Mouse (Mus musculus): ENCODE measurements around the gene Cdh26. TPM values are rescaled to one million over a fixed set of nuclear protein-coding genes. Genes with fewer than 3 reads are reported as not detected.

Cdh26 gene
- polyA plus RNA-seq, 1 experiment from 2014 or later, result 0.54 TPM

DNA sequence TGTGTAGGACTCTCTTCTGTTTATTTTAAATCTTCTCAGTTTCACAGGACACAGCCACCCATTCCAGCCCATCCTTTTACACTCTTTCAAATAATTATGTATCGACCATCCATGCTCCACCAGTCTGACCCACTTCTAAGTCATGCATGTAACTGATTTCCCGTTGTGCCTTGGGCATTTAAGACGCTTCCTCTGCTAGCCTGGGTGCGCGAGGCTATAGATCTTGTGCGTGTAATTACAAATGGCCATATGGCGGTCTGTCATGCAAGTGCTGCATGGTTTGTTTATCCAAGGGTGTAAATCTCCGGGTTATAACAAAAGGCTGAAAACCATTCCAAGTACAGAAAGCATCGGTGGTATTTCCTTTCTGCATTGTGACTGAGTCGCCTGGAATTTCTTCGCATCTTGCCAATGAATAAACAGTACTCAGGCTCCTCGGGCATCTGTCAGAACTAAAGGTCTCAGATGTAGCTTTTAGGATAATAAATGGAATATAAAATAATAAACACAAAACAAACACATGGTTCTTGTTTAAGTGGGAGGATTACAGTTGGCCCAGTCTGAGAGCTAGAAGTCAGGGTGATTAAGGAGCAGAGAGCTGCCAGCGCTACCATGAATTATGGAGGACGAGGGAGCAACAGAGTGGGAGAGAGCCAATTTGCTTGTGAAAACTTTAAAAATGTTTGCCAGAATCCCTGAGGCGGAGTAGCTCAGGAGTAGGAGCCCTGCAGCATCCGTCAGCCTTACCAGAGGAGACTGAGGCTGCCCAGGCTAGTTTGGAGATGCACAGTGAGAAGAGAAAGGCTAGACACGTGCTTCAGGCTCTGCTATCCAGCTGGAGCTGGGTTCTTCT, 24.6 kb downstream of the Cdh26 start:
- Histone ChIP-seq H3K4me1 (replicated peaks; ENCODE audit: control insufficient read depth, insufficient read depth, low read length) (no peaks in the 10 kb centered on the region), H3K36me3 (ENCODE audit: control insufficient read depth, insufficient read depth, low read length) (no peaks in the 10 kb centered on the region), H3K27ac (ENCODE audit: low read depth, low read length) (peak overlapping the region; percentile 10; the same call in 1 of the 2 replicates), H3K4me2 (replicated peaks; ENCODE audit: low read depth, low read length) (no peak overlapping the region), H3K4me3 (ENCODE audit: low read depth, low read length) (no peak overlapping the region), H3K27me3 (ENCODE audit: control insufficient read depth, insufficient read depth, low read length) (no peaks in the 10 kb centered on the region), H3K9ac (ENCODE audit: low read depth, low read length) (no peak overlapping the region), H3K9me3 (ENCODE audit: control insufficient read depth, low read length) (no peaks in the 10 kb centered on the region)
- peak; percentile 25 for DNase-seq (ENCODE audit: low spot score)
- peak; percentile 61 for ATAC-seq (ENCODE audit: low FRiP score)
- WGBS, result 61% methylated on average over 17 of the region's 17 CpGs

DNA sequence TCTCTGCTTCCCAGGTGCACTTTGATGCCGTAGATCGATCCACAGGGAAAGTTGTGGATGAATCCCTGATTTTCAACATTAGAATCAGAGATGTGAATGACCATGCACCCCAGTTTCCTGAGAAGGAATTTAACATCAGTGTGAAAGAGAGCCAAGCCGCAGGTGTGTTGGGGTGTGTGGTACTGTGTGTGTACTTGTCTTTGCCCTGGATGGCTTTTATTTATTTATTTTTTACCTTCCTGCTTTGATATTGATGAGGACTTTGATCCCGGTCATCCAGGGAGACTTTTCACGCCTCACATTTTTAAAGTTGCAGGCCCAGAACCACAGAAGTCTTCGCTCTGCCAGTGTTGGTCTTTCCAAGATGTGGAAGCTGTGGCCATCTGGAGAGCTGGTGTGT, 27.1 kb downstream of the Cdh26 start:
- no peak for ATAC-seq (ENCODE audit: low FRiP score)
- Histone ChIP-seq H3K36me3 (ENCODE audit: control insufficient read depth, insufficient read depth, low read length) (no peaks in the 10 kb centered on the region), H3K4me1 (replicated peaks; ENCODE audit: control insufficient read depth, insufficient read depth, low read length) (no peaks in the 10 kb centered on the region), H3K27me3 (ENCODE audit: control insufficient read depth, insufficient read depth, low read length) (no peaks in the 10 kb centered on the region), H3K4me2 (replicated peaks; ENCODE audit: low read depth, low read length) (no peak overlapping the region), H3K27ac (ENCODE audit: low read depth, low read length) (no peak overlapping the region), H3K9ac (ENCODE audit: low read depth, low read length) (no peak overlapping the region), H3K4me3 (ENCODE audit: low read depth, low read length) (no peak overlapping the region), H3K9me3 (ENCODE audit: control insufficient read depth, low read length) (no peaks in the 10 kb centered on the region)
- DNase-seq (ENCODE audit: low spot score), result no peak
- WGBS, result 88% methylated on average over 6 of the region's 6 CpGs

DNA sequence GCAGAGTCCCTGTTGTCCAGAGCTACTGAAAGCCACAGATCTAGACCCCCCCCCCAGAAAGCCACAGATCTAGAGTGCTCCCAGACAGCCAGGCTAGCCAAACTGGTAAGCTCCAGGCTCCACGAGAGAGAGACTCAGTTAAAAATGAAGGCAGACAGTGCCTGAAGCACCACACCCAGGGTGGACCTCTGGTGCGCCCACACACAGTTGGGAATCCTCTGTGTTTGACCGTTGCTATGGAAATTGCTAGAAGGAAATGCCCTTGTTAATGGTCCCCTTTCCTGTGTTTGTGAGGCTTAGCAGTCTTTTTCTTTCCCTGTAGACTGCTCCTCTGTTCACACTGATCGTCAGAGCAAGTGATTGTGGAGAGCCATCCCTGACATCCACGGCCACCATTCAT, 30.0 kb downstream of the Cdh26 start:
- Histone ChIP-seq H3K4me2 (replicated peaks; ENCODE audit: low read depth, low read length) (no peak overlapping the region), H3K9me3 (ENCODE audit: control insufficient read depth, low read length) (no peaks in the 10 kb centered on the region), H3K9ac (ENCODE audit: low read depth, low read length) (no peak overlapping the region), H3K36me3 (ENCODE audit: control insufficient read depth, insufficient read depth, low read length) (no peaks in the 10 kb centered on the region), H3K27me3 (ENCODE audit: control insufficient read depth, insufficient read depth, low read length) (no peaks in the 10 kb centered on the region), H3K27ac (ENCODE audit: low read depth, low read length) (no peak overlapping the region), H3K4me1 (replicated peaks; ENCODE audit: control insufficient read depth, insufficient read depth, low read length) (no peaks in the 10 kb centered on the region), H3K4me3 (ENCODE audit: low read depth, low read length) (no peak overlapping the region)
- 76% methylated on average over 5 of the region's 5 CpGs for WGBS
- ATAC-seq (ENCODE audit: low FRiP score) (no peak), DNase-seq (ENCODE audit: low spot score) (no peak)

DNA sequence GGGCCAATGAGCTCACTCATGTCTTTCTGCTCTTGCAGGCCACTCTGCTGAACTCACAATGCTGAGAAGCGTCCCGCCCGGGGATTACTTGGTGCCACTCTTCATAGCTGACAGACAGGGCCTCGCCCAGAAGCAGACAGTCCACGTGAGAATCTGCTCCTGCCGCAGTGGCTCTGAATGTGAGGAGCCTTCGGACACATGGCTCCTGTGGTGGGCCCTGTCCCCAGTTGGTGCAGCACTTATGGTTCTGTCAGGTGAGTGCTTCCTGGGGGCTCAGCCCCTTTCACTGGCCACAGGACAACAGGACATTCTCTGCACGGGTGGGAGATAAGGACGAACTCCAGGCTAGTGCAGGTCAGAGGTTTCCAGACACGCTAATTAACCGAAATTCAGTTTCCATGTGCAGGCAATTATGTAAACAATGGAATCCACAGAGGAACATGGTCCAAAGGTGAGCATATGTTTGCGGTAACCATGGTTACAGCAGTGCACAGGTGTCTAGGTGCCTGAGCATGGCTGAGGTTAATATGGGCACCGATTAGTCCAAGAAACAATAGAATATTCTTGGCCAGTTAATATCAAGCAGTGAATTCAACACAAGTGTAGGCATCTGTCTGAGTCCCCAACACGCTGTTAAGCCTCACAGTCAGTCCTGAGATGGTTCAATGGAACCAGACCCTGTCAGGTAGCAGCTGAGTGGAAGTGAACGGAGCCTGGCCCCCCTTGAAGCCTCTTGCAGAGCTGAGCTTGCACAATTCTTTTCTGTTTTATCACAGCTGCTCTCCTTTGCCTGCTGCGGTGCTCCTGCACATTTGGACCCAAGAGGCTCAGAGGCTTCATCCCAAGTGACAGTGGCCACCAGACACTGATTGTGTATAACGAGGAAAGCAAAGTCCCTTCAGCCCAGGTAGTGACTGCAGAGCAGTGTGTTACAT, 41.5 kb downstream of the Cdh26 start:
- ATAC-seq (ENCODE audit: low FRiP score) (no peak), DNase-seq (ENCODE audit: low spot score) (no peak)
- 81% methylated on average over 17 of the region's 17 CpGs for WGBS

DNA sequence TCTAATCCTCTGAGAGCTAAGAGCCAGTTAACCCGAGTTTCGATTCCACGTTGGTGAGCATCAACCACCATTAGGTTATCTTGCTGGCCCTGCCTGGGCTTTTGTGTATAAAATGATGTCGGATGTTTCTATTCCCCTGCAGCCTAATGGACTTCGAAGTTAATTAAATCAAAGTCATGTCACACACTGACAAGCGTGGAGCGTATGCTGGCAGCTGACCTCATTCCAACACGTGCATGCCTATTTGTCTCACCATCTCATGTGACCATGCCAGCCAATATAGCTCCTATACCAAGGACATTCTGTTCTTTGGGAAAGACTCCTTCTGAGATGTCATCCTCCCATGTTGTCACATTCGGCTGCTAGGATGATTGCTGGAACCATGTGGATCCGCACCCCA, 43.6 kb downstream of the Cdh26 start:
- Histone ChIP-seq H3K27me3 (ENCODE audit: control insufficient read depth, insufficient read depth, low read length) (no peaks in the 10 kb centered on the region), H3K9ac (ENCODE audit: low read depth, low read length) (no peak overlapping the region), H3K9me3 (ENCODE audit: control insufficient read depth, low read length) (no peaks in the 10 kb centered on the region), H3K36me3 (ENCODE audit: control insufficient read depth, insufficient read depth, low read length) (no peaks in the 10 kb centered on the region), H3K4me1 (replicated peaks; ENCODE audit: control insufficient read depth, insufficient read depth, low read length) (no peaks in the 10 kb centered on the region), H3K4me3 (ENCODE audit: low read depth, low read length) (no peak overlapping the region), H3K4me2 (replicated peaks; ENCODE audit: low read depth, low read length) (no peak overlapping the region), H3K27ac (ENCODE audit: low read depth, low read length) (no peak overlapping the region)
- 81% methylated on average over 10 of the region's 10 CpGs for WGBS
- ATAC-seq (ENCODE audit: low FRiP score) (no peak), DNase-seq (ENCODE audit: low spot score) (no peak)

More for the DNA sequence above, 41.5 kb downstream of the Cdh26 start:
- no peaks in the 10 kb centered on the region for H3K27me3 ChIP-seq (ENCODE audit: control insufficient read depth, insufficient read depth, low read length)
- H3K4me2 ChIP-seq (replicated peaks; ENCODE audit: low read depth, low read length), result no peak overlapping the region
- H3K27ac ChIP-seq (ENCODE audit: low read depth, low read length), result no peak overlapping the region
- no peak overlapping the region for H3K9ac ChIP-seq (ENCODE audit: low read depth, low read length)
- no peaks in the 10 kb centered on the region for H3K4me1 ChIP-seq (replicated peaks; ENCODE audit: control insufficient read depth, insufficient read depth, low read length)
- no peaks in the 10 kb centered on the region for H3K9me3 ChIP-seq (ENCODE audit: control insufficient read depth, low read length)
- H3K36me3 ChIP-seq (ENCODE audit: control insufficient read depth, insufficient read depth, low read length), result no peaks in the 10 kb centered on the region
- H3K4me3 ChIP-seq (ENCODE audit: low read depth, low read length), result no peak overlapping the region

DNA sequence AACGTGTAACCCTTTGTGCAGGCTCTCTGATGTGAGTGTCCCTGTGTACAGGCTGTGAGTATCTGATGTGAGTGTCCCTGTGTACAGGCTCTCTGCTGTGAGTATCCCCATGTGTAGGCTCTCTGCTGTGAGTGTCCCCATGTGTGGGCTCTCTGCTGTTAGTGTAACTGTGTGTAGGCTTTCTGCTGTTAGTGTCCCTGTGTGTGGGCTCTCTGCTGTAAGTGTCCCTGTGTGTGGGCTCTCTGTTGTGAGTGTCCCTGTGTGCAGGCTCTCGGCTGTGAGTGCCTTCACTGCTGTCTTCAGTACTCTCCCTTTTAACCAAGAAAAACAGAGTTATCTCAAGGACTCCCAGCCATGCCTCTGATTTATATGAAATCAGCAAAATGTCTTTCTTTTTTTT, 46.9 kb downstream of the Cdh26 start:
- Histone ChIP-seq H3K9ac (ENCODE audit: low read depth, low read length) (no peak overlapping the region), H3K9me3 (ENCODE audit: control insufficient read depth, low read length) (no peaks in the 10 kb centered on the region), H3K4me1 (replicated peaks; ENCODE audit: control insufficient read depth, insufficient read depth, low read length) (no peaks in the 10 kb centered on the region), H3K27me3 (ENCODE audit: control insufficient read depth, insufficient read depth, low read length) (no peaks in the 10 kb centered on the region), H3K4me2 (replicated peaks; ENCODE audit: low read depth, low read length) (no peak overlapping the region), H3K36me3 (ENCODE audit: control insufficient read depth, insufficient read depth, low read length) (no peaks in the 10 kb centered on the region), H3K4me3 (ENCODE audit: low read depth, low read length) (no peak overlapping the region), H3K27ac (ENCODE audit: low read depth, low read length) (no peak overlapping the region)
- DNase-seq (ENCODE audit: low spot score), result no peak
- WGBS, result 64% methylated on average over 2 of the region's 2 CpGs
- ATAC-seq (ENCODE audit: low FRiP score), result no peak

DNA sequence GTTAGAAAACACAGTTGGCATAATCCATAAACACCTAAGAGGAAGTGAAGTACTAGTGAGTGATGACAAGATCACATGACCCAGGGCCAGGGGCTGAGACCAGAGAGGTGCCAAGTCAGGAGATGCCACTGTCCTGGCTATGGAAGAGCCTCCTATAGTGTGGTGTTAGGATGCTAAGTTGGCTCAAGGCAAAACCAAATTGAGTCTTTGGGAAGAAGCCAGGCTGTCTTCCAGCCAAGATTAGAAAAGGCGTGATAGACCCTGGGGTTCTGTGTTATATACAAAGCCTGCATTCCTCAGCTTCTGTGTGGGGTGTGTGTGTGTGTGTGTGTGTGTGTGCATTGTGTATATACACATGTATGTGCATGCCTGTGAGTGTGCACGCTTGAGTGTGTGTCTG, 48.7 kb downstream of the Cdh26 start:
- Histone ChIP-seq H3K9ac (ENCODE audit: low read depth, low read length) (no peak overlapping the region), H3K9me3 (ENCODE audit: control insufficient read depth, low read length) (no peaks in the 10 kb centered on the region), H3K27me3 (ENCODE audit: control insufficient read depth, insufficient read depth, low read length) (no peaks in the 10 kb centered on the region), H3K4me1 (replicated peaks; ENCODE audit: control insufficient read depth, insufficient read depth, low read length) (no peaks in the 10 kb centered on the region), H3K27ac (ENCODE audit: low read depth, low read length) (no peak overlapping the region), H3K4me3 (ENCODE audit: low read depth, low read length) (no peak overlapping the region), H3K36me3 (ENCODE audit: control insufficient read depth, insufficient read depth, low read length) (no peaks in the 10 kb centered on the region), H3K4me2 (replicated peaks; ENCODE audit: low read depth, low read length) (no peak overlapping the region)
- 94% methylated on average over 2 of the region's 2 CpGs for WGBS
- ATAC-seq (ENCODE audit: low FRiP score), result no peak
- no peak for DNase-seq (ENCODE audit: low spot score)

DNA sequence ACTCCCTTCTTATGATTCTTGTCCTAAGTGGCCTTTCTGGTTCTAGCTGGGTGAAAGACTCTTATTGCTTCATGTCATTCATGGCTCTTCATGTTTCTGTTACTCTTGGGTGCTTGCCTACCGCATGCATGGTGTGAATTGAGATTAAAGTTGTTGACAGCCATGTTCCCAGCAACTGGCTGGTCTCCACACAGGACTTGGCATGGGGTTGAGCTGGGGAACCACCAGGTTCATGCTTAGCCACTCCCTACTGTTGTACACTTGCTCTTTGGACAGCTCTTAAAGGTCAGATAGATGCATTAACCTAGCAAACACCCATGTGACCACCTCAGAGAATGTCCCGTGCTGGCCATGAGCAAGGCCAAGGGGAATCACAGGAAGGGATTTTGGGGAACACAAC, 50.6 kb downstream of the Cdh26 start:
- ATAC-seq (ENCODE audit: low FRiP score) (no peak), DNase-seq (ENCODE audit: low spot score) (no peak)
- Histone ChIP-seq H3K4me2 (replicated peaks; ENCODE audit: low read depth, low read length) (no peak overlapping the region), H3K9ac (ENCODE audit: low read depth, low read length) (no peak overlapping the region), H3K27ac (ENCODE audit: low read depth, low read length) (no peak overlapping the region), H3K27me3 (ENCODE audit: control insufficient read depth, insufficient read depth, low read length) (no peaks in the 10 kb centered on the region), H3K4me3 (ENCODE audit: low read depth, low read length) (no peak overlapping the region), H3K4me1 (replicated peaks; ENCODE audit: control insufficient read depth, insufficient read depth, low read length) (no peaks in the 10 kb centered on the region), H3K9me3 (ENCODE audit: control insufficient read depth, low read length) (no peaks in the 10 kb centered on the region), H3K36me3 (ENCODE audit: control insufficient read depth, insufficient read depth, low read length) (no peaks in the 10 kb centered on the region)
- 88% methylated on average over 2 of the region's 2 CpGs for WGBS

Measured in hindbrain, embryonic 11.5 days (tissue).